Mouse (Mus musculus) CH12.LX (cell line): ENCODE measurements around the gene Slc2a2.

ENCODE experiments used
- CHD2 ChIP-seq: IDR thresholded peaks from 2 replicates; pipeline ENCODE4 v1.6.1; 2011; ENCODE audit warnings: low read length, improper control_type of control experiment
- CTCF ChIP-seq, 2 experiments: IDR thresholded peaks in 1 of 2; conservative IDR thresholded peaks in 1 of 2; 2 replicates each; pipeline ENCODE4 v1.5.1; 2011 to 2012; ENCODE audit warnings: low read depth in 2 of 2, low read length in 2 of 2, improper control_type of control experiment in 1 of 2, inconsistent platforms in 1 of 2, mild to moderate bottlenecking in 1 of 2, moderate library complexity in 1 of 2
- ELF1 ChIP-seq: IDR thresholded peaks from 2 replicates; pipeline ENCODE4 v1.6.1; 2014; ENCODE audit warnings: low read depth, mild to moderate bottlenecking, inconsistent platforms, low read length, improper control_type of control experiment
- MAX ChIP-seq: IDR thresholded peaks from 2 replicates; pipeline ENCODE4 v1.6.1; 2011; ENCODE audit warnings: low read length, improper control_type of control experiment
- MEF2A ChIP-seq: IDR thresholded peaks from 2 replicates; pipeline ENCODE4 v1.6.1; 2014; ENCODE audit warnings: low read depth, mild to moderate bottlenecking, inconsistent platforms, low read length, improper control_type of control experiment, borderline replicate concordance
- NELFE ChIP-seq: IDR thresholded peaks from 2 replicates; pipeline ENCODE4 v1.6.1; 2011; ENCODE audit warnings: low read depth, low read length, improper control_type of control experiment
- POLR2A ChIP-seq: IDR thresholded peaks from 2 replicates; pipeline ENCODE4 v1.6.1; 2011; ENCODE audit warnings: low read depth, mild to moderate bottlenecking, improper control_type of control experiment, low read length
- POLR2AphosphoS2 ChIP-seq: IDR thresholded peaks from 2 replicates; pipeline ENCODE4 v1.6.1; 2011; ENCODE audit warnings: low read depth, low read length, improper control_type of control experiment
- RAD21 ChIP-seq: IDR thresholded peaks from 2 replicates; pipeline ENCODE4 v1.6.1; 2011; ENCODE audit warnings: low read depth, mild to moderate bottlenecking, low read length, improper control_type of control experiment, moderate library complexity
- SMC3 ChIP-seq: IDR thresholded peaks from 2 replicates; pipeline ENCODE4 v1.6.1; 2011; ENCODE audit warnings: low read depth, low read length, improper control_type of control experiment
- UBTF ChIP-seq: IDR thresholded peaks from 2 replicates; pipeline ENCODE4 v1.6.1; 2012; ENCODE audit warnings: low read depth, mild to moderate bottlenecking, inconsistent platforms, low read length, improper control_type of control experiment, moderate library complexity
- ZKSCAN1 ChIP-seq: IDR thresholded peaks from 2 replicates; pipeline ENCODE4 v1.6.1; 2012; ENCODE audit warnings: low read depth, inconsistent platforms, low read length, improper control_type of control experiment, borderline replicate concordance
- ZMIZ1 ChIP-seq: IDR thresholded peaks from 2 replicates; pipeline ENCODE4 v1.6.1; 2012; ENCODE audit warnings: low read depth, mild to moderate bottlenecking, inconsistent platforms, low read length, improper control_type of control experiment

- no peak for TF ChIP-seq RAD21
- TF ChIP-seq MEF2A, result no peak
- TF ChIP-seq ZKSCAN1, result no peak
- TF ChIP-seq CTCF (conservative IDR thresholded peaks at IDR 0.05 in 1 of 2, IDR thresholded peaks at IDR 0.05 in 1 of 2; ENCODE audit: low read depth in 2 of 2, low read length in 2 of 2), result no peak
- no peak for TF ChIP-seq ELF1
- no peak for TF ChIP-seq NELFE
- TF ChIP-seq ZMIZ1, result no peak
- TF ChIP-seq MAX, result no peak
- no peak for TF ChIP-seq POLR2AphosphoS2
- TF ChIP-seq CHD2, result no peak
- TF ChIP-seq SMC3, result no peak
- TF ChIP-seq POLR2A, result no peak
- no peak for TF ChIP-seq UBTF
Measured at GRCm38 (mm10) chr3:28766935-28767334, 69.2 kb downstream of the Slc2a2 start.
